Mouse (Mus musculus): ENCODE results near the gene Zfp1. TPM values are rescaled to one million over a fixed set of nuclear protein-coding genes. Genes with fewer than 3 reads are reported as not detected.

Gene Zfp1
- total RNA-seq, 2 experiments from 2014 or later = 19.7 to 21.8 TPM

DNA sequence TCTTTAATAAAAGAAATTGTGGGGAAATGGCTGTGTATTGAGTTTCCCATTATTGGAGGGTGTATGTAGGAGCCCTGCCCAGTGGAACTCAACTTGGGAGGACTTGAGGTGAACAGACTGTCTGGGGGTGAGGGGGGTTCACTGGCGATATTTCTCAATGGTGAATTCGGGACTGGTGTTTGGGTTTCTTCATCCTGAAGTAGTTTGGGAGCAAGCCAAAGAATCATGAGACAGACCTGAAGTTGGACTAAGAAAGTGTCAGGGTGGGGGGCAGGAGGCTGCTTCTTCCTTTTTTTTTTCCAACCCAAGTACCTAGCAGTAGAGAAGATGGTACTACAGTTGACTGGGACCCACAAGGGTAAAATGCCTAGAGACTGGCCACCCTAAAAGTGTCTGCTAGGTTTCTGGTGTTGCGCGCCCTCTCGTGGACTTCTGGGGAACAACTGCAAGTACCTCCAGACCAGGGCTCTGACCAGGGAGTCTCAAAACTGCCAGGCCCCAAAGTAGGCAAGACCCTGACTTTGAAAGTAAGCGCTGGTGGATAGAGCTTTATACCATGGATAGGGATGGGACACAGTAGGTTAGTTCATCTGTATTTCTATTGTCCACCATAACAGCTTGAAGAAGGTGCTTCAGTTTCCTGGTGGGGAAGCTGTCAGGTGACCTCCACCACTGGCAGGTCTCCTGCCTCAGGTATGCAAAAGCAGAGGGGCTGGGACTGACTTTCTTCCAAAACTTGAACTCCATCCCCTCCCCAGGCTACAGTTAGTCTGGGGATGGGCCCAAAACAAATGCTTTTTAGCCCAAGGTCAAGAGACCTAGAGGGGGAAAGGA, 17.3 kb upstream of the Zfp1 start:
- DNase-seq = peak; percentile 50 to 53

DNA sequence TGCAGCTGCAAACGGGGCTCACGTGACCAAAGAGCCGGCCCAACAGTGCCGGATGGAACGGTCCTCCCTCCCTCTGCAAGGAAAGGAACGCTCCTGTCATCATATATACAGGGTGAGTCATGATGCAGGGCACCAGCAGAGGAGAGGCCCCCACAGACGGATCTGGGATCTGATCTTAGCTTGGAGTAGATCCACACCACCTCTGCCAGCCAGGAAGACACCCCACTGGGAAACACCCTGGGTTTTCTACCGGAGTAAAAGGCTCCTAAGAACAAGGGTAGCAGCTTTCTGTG, 16.7 kb upstream of the Zfp1 start:
- DNase-seq = no peak

DNA sequence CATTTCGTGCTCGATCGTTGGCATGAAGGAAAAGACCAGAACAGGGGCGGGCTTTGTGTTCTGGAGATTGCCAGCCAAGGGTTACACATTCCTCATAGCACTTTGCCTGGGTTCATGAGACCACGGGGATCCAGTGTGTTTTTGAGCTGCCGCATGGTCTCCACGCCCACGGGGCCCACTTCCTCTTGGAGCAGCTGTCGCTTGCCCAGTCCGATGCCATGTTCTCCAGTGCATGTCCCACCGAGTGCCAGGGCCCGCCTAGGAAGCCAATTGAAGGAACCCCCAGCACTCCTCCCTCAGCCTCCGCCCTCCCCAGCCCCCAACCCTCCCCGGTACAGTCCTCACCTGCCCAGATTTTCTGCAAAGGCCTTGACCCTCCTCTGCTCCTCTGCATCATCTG, 16.3 kb upstream of the Zfp1 start:
- DNase-seq = no peak

DNA sequence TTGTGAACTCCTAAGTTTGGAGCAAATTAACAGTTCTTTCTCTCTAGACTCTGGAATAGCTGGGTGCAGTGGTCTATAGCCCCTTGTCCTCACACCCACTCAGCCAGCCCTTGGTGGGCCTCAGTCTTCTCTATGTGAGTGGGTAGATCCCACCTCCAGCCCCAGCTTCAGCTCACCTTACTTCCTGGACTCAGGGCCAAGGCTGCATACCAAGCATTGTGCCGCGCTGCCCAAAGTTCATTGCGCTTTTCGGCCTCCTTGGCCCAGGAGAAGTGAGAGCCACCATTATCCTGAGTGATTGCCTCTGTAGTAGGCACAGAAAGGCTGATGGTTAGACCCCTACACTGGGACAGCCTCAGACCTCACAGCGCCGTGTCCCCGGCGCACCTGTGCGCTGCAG, 15.3 kb upstream of the Zfp1 start:
- no peak for DNase-seq

DNA sequence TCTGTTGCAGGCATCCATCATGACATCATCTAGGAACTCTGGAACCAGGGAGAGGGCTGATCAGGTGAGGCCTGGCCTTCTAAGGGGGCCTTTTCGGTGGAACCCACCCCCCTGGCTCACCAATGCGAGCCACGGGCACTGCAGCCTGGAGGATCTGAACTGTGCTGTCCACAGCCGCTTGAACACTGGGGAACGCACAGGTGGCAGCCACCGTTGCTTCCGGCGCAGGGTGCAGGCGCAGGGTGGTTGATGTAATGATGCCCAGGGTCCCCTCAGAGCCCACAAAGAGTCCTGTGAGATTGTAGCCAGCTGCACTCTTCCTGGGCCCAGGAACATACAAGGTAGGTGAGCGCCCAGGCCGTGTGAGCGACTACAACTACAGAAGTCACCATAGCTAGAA, 14.8 kb upstream of the Zfp1 start:
- DNase-seq = no peak

DNA sequence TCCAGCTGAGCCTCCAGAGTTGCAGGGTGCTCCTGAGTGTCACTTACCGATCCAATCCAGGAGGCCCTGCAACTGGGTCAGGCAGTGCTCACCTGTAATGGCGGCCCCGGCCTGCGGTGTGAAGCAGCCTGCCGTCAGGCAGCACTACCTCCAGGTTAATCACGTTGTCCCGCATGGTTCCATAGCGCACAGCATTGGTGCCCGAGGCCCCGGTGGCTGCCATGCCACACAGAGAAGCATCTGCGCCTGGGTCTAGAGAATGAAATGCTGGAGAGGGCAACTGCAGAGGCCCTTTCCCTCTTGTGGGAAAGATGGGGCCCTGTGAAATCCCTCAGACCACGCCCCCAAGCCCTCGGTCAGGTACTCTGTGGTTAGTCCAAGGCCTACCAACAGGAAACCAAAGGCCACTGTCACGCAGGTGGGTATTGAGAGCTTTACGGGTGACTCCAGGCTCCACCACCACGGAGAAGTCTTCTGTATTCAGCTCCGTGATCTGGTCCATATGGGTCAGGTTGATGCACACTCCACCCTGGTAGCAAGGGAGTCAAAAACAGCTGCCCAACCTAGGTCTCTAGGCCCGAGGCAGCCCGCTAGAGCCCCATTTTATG, 14.2 kb upstream of the Zfp1 start:
- DNase-seq = no peak

- DNase-seq = peak in 1 of 2 experiments; percentile 43
These were observed 13.1 kb upstream of the Zfp1 start, which contains the start of gene Ldhd for GRCm38 (mm10) chr8:111630105-111630521. Ldhd (minus strand) TSS chr8:111630374.

- DNase-seq = no peak
These were observed 11.6 kb upstream of the Zfp1 start for GRCm38 (mm10) chr8:111631589-111631988.

DNA sequence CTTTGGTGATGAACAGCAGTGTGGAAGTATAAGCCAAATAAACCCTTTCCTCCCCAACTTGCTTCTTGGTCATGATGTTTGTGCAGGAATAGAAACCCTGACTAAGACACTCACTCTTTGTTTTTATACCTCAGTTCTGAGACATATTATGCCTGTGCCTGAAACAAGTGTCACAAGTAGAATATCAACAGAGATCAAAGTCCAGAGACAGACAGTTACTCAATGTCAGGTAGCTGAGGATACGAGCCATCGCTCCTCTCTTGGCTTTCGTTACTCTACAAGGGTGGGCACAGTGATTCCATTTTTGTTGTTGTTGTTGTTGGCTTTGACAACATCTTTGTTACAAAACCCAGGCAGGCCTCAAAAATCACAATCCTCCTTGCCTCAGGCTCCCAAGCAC, 10.2 kb upstream of the Zfp1 start:
- DNase-seq = no peak

GRCm38 (mm10) chr8:111638086-111638485, 5.1 kb upstream of the Zfp1 start:
- no peak for DNase-seq

DNA sequence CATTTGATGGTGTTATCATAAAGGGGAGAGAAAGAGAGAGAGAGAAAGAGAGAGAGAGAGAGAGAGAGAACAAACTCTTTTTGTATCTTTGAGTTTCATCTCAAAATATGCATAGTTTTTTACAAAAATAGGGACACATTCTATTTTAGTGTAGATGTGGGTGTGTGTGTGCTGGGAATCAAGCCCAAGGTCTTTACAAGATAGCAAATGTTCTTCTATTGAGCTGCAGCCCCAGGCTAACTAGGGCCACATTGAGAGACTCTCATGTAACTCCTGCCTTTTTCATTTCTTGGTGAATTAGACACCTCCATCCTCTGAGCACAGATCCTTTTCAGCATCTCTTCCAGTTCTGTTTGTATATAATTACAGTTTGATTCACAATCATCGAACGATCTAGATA, 2.1 kb upstream of the Zfp1 start:
- DNase-seq = no peak

DNA sequence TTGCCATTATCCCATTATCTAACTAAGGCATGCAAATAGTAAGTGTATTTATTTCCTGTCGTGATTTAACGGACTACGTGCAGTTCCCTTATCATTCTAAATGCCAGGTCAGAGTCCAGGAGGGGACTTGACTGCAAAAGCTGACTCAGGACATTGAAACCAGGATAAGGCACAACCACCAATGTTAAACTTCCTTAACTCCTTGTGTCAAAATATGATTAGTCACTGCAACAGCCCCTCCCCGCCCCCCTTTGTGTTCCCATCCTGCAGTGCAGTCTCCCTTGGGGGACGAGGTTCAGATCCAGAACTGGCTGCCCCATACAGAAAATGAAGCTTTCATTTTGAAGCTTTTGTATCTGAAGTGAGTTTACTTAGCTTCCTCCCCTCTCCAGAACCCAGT, 705 bp upstream of the Zfp1 start:
- DNase-seq = no peak

DNA sequence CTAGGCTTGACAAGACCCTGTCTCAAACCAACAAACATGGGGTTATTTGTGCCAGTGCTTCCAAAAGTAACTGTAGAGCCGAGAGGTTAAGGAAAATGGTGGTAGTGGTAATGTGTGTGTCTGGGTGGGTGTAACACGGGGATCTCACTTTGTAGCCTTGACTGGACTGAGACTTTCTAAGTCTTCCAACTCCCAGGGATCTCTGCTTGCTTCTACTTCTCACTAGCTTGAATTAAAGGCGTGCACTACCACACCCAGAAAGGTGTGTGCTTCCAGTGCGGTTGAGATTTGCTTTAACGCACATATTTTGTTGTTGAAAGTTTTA, 300 bp upstream of the Zfp1 start:
- DNase-seq = no peak

DNA sequence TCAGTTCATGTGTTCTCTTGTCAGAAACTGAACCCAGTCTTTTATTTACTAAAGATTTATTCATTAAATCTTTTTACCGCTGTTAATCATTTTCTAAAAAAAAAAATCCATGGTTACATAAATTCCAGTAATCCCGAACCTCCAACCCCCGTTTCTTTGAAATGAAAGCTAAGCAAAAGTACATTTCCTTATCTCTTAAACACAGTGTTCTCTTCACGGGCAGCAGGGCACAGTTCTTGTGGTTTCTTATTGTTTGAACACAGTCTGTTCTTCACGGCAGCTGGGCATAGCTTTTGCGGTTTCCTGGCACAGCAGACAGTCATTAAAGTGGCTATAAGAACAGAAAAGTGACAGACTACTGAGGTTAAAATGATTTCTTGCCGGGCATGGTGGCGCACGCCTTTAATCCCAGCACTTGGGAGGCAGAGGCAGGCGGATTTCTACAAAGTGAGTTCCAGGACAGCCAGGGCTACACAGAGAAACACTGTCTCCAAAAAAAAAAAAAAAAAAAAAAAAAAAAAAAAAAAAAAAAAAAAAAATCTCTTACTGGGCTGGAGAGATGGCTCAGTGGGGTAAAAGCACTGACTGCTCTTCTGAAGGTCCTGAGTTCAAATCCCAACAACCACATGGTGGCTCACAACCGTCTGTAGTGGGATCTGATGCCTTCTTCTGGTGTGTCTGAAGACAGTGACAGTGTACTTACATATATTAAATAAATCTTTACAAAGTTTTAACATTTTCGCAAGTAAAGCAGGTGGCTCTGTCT, 1.3 kb downstream of the Zfp1 start:
- peak in 1 of 2 experiments; percentile 26 for DNase-seq

GRCm38 (mm10) chr8:111645715-111646114, 2.5 kb downstream of the Zfp1 start:
- no peak for DNase-seq

DNA sequence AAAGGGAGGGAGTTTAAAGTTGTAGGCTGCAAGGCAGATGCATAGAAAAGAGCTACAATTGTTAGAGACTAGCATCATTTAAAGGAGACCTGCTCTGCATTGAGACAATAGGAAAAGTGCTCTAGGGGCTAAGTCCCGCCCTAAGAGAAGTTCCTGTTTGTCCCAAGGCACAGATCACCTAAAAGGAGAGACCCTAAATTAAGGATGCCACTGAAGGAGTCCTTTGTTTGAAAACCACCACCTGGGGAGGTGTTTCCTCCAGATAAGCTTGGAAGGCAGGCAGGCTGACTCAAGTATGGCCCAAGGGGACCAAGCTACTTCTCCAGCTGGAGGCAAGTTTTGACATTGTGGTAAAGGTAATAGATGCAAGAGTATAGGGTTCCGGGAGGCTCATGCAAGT, 5.6 kb downstream of the Zfp1 start:
- no peak for DNase-seq

- DNase-seq = no peak
These were observed 7.5 kb downstream of the Zfp1 start for GRCm38 (mm10) chr8:111650651-111651050.

- DNase-seq = no peak
These were observed 10.3 kb downstream of the Zfp1 start for GRCm38 (mm10) chr8:111653524-111653923.

DNA sequence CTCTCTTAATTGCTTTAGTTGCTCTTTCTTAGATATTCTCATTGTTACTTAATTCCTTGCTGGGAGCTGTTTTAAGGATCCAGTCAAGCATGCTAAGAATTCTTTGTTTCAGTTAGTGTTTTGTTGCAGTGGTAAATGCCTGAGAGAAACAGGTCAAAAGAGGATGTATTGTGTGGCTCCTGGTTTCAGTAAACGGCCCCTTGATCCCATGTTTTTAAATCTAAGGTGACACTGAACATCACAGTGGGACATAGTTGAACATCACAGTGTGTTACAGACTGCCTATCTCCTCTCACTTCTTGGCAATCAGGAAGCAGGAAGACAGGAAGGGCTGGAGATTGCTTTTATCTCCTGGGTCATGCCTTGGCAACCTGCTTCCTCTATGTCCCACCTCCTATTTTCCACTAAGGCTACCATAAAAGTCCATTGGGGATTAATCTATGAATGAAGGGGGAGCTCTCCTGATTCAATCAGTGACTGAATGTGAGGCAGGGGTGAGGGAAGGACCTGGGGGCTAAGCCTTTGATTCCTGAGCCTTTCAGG, 14.2 kb downstream of the Zfp1 start:
- no peak for DNase-seq

DNA sequence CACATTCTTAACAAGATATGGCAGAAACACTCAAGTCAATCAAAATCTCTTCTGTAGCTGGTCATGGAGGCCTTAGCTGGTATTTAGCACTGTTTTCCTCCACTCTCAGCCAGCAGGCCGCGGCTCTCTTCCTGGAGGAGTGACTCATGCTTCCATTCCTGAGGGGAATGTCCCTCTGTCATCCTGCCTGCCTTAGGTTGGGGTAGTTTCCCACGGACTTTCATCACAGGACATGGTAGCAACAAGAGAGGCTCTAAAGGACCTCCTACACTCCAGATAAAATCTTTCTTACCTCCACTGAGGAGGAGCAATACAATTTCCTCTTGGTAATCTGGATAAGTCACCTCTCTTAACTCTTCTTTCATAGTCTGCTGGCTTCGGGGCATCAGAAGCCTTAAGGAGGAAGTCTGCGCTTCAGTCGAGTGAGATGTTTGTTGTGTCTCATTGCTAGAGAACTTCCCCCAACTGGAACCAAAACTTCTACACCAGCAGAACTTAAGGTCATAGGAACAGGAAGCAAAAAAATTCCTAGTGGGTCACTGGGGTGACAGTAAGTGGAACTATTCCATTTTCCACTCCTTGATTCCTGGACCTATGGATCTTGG, 15.7 kb downstream of the Zfp1 start:
- DNase-seq = no peak

GRCm38 (mm10) chr8:111662473-111662872, 19.3 kb downstream of the Zfp1 start:
- DNase-seq = peak; percentile 61 to 69

DNA sequence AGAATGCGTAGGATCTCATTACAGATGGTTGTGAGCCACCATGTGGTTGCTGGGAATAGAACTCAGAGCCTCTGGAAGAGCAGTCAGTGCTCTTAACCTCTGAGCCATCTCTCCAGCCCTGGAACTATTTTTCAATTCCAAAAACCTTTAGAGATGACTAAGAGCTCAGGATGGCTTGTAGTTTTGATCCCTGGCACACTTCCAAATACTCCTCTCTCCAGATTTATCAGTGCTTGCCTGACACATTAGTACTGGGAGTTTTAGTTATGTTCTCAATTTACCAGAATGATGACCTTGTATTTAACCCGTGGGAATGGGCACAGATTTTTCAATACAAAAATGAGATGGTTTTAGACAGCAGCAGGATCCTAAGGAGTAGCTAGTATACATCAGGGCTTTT, 23.6 kb downstream of the Zfp1 start:
- no peak for DNase-seq

DNA sequence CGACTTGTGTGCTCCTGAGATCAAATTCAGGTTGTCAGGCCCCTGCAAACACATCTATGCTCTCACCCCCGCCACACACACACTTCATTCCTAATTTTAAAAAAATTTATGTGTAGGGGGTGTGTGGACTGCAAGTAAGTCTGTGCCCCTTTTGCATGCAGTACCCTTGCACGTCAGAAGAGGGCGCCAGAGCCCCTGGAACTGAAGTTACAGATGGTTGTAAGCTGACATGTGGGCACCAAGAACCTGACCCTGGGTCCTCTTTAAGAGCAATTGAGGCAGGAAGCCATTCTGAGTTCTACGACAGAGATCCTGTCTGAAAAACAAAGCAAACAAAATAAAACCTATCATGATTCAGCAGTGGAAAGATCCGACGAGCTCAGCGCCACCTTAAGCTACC, 33.0 kb downstream of the Zfp1 start:
- DNase-seq = no peak

All from layer of hippocampus, postnatal 36 days (tissue).